Mouse (Mus musculus): ENCODE measurements around the gene Tfpi2.

GRCm38 (mm10) chr6:3926140-3926539, 62.6 kb downstream of the Tfpi2 start:
- TF ChIP-seq CTCF (IDR thresholded peaks at IDR 0.05; ENCODE audit: insufficient read depth, low read length) (no peak), POLR2A (IDR thresholded peaks at IDR 0.05; ENCODE audit: borderline replicate concordance, extremely low read depth, low read depth, low read length) (no peak)
